Mouse (Mus musculus): ENCODE data around the gene Ccl17. TPM values are rescaled to one million over a fixed set of nuclear protein-coding genes. Genes with fewer than 3 reads are reported as not detected.

The Ccl17 gene
- polyA plus RNA-seq, 1 experiment, result 1.1 TPM

- no peak for DNase-seq
- TF ChIP-seq CTCF (IDR thresholded peaks at IDR 0.05; ENCODE audit: borderline replicate concordance, insufficient read depth, low read depth, low read length) (no peak), POLR2A (IDR thresholded peaks at IDR 0.05; ENCODE audit: borderline replicate concordance, insufficient read depth, low read length) (no peak)
- H3K4me3 ChIP-seq (replicated peaks; ENCODE audit: insufficient read depth, low read depth, low read length), result no peak overlapping the region
- H3K27ac ChIP-seq (ENCODE audit: insufficient read depth, low read length), result no peak overlapping the region
- H3K4me1 ChIP-seq (ENCODE audit: control insufficient read depth, insufficient read depth, low read length), result no peaks in the 10 kb centered on the region
- 82% methylated on average over 2 of the region's 2 CpGs for WGBS
- no peaks in the 10 kb centered on the region for H3K27me3 ChIP-seq (ENCODE audit: control insufficient read depth, insufficient read depth, low read length)
These were observed 33.9 kb upstream of the Ccl17 start for GRCm38 (mm10) chr8:94776346-94776745.

GRCm38 (mm10) chr8:94778036-94778435 lies 32.2 kb upstream of the Ccl17 start:
- no peak overlapping the region for H3K4me3 ChIP-seq (replicated peaks; ENCODE audit: insufficient read depth, low read depth, low read length)
- H3K27me3 ChIP-seq (ENCODE audit: control insufficient read depth, insufficient read depth, low read length), result no peaks in the 10 kb centered on the region
- no peak overlapping the region for H3K27ac ChIP-seq (ENCODE audit: insufficient read depth, low read length)
- WGBS, result 65% methylated on average over 10 of the region's 10 CpGs
- no peak for TF ChIP-seq POLR2A (IDR thresholded peaks at IDR 0.05; ENCODE audit: borderline replicate concordance, insufficient read depth, low read length)
- TF ChIP-seq CTCF (IDR thresholded peaks at IDR 0.05; ENCODE audit: borderline replicate concordance, insufficient read depth, low read depth, low read length), result no peak
- H3K4me1 ChIP-seq (ENCODE audit: control insufficient read depth, insufficient read depth, low read length), result no peaks in the 10 kb centered on the region
- no peak for DNase-seq

GRCm38 (mm10) chr8:94778473-94778872 lies 31.8 kb upstream of the Ccl17 start:
- no peak for DNase-seq
- Histone ChIP-seq H3K27me3 (ENCODE audit: control insufficient read depth, insufficient read depth, low read length) (no peaks in the 10 kb centered on the region), H3K4me1 (ENCODE audit: control insufficient read depth, insufficient read depth, low read length) (no peaks in the 10 kb centered on the region), H3K27ac (ENCODE audit: insufficient read depth, low read length) (no peak overlapping the region), H3K4me3 (replicated peaks; ENCODE audit: insufficient read depth, low read depth, low read length) (no peak overlapping the region)
- TF ChIP-seq CTCF (IDR thresholded peaks at IDR 0.05; ENCODE audit: borderline replicate concordance, insufficient read depth, low read depth, low read length) (no peak), POLR2A (IDR thresholded peaks at IDR 0.05; ENCODE audit: borderline replicate concordance, insufficient read depth, low read length) (no peak)
- WGBS, result 44% methylated on average over 5 of the region's 5 CpGs

- 67% methylated on average over 10 of the region's 10 CpGs for WGBS
- TF ChIP-seq CTCF (IDR thresholded peaks at IDR 0.05; ENCODE audit: borderline replicate concordance, insufficient read depth, low read depth, low read length) (no peak), POLR2A (IDR thresholded peaks at IDR 0.05; ENCODE audit: borderline replicate concordance, insufficient read depth, low read length) (no peak)
- Histone ChIP-seq H3K27ac (ENCODE audit: insufficient read depth, low read length) (no peak overlapping the region), H3K27me3 (ENCODE audit: control insufficient read depth, insufficient read depth, low read length) (no peaks in the 10 kb centered on the region), H3K4me3 (replicated peaks; ENCODE audit: insufficient read depth, low read depth, low read length) (no peak overlapping the region), H3K4me1 (ENCODE audit: control insufficient read depth, insufficient read depth, low read length) (no peaks in the 10 kb centered on the region)
- DNase-seq, result no peak
These were observed 31.2 kb upstream of the Ccl17 start for GRCm38 (mm10) chr8:94778895-94779533.

GRCm38 (mm10) chr8:94779534-94780294 lies 30.5 kb upstream of the Ccl17 start:
- Histone ChIP-seq H3K27me3 (ENCODE audit: control insufficient read depth, insufficient read depth, low read length) (no peaks in the 10 kb centered on the region), H3K27ac (ENCODE audit: insufficient read depth, low read length) (no peak overlapping the region), H3K4me1 (ENCODE audit: control insufficient read depth, insufficient read depth, low read length) (no peaks in the 10 kb centered on the region), H3K4me3 (replicated peaks; ENCODE audit: insufficient read depth, low read depth, low read length) (no peak overlapping the region)
- WGBS, result 91% methylated on average over 16 of the region's 16 CpGs
- DNase-seq, result no peak
- TF ChIP-seq CTCF (IDR thresholded peaks at IDR 0.05; ENCODE audit: borderline replicate concordance, insufficient read depth, low read depth, low read length), result no peak
- no peak for TF ChIP-seq POLR2A (IDR thresholded peaks at IDR 0.05; ENCODE audit: borderline replicate concordance, insufficient read depth, low read length)

GRCm38 (mm10) chr8:94780491-94781154 lies 29.6 kb upstream of the Ccl17 start:
- no peak overlapping the region for H3K4me3 ChIP-seq (replicated peaks; ENCODE audit: insufficient read depth, low read depth, low read length)
- TF ChIP-seq POLR2A (IDR thresholded peaks at IDR 0.05; ENCODE audit: borderline replicate concordance, insufficient read depth, low read length) (no peak), CTCF (IDR thresholded peaks at IDR 0.05; ENCODE audit: borderline replicate concordance, insufficient read depth, low read depth, low read length) (no peak)
- 85% methylated on average over 21 of the region's 21 CpGs for WGBS
- H3K4me1 ChIP-seq (ENCODE audit: control insufficient read depth, insufficient read depth, low read length), result no peaks in the 10 kb centered on the region
- H3K27ac ChIP-seq (ENCODE audit: insufficient read depth, low read length), result no peak overlapping the region
- no peak for DNase-seq
- H3K27me3 ChIP-seq (ENCODE audit: control insufficient read depth, insufficient read depth, low read length), result no peaks in the 10 kb centered on the region

GRCm38 (mm10) chr8:94781155-94781837 lies 29.0 kb upstream of the Ccl17 start:
- H3K27me3 ChIP-seq (ENCODE audit: control insufficient read depth, insufficient read depth, low read length), result no peaks in the 10 kb centered on the region
- no peak for DNase-seq
- H3K4me1 ChIP-seq (ENCODE audit: control insufficient read depth, insufficient read depth, low read length), result no peaks in the 10 kb centered on the region
- H3K27ac ChIP-seq (ENCODE audit: insufficient read depth, low read length), result no peak overlapping the region
- no peak overlapping the region for H3K4me3 ChIP-seq (replicated peaks; ENCODE audit: insufficient read depth, low read depth, low read length)
- no peak for TF ChIP-seq POLR2A (IDR thresholded peaks at IDR 0.05; ENCODE audit: borderline replicate concordance, insufficient read depth, low read length)
- TF ChIP-seq CTCF (IDR thresholded peaks at IDR 0.05; ENCODE audit: borderline replicate concordance, insufficient read depth, low read depth, low read length), result no peak
- 72% methylated on average over 7 of the region's 7 CpGs for WGBS
